ENCODE assay signal across 15 mouse cellular contexts in genomic region chr8:125413001-125413909, GRCm38 (mm10).
DNase-seq lines count a peak whose midpoint lies in the region; ATAC-seq and TF ChIP-seq lines count a peak whose summit lies in the region.
"Had no signal": no experiment of that assay in that cellular context is flagged by ENCODE, and none has a peak within 500 bp of the region (broad histone marks: within the 10 kb centered on the region; RNA-seq: fewer than 3 reads in every experiment).

No protein-coding gene starts in this region.

- H3K4me3 ChIP-seq in heart, embryonic 11.5 days (ENCODE audit: low read depth, low read length) = no peak overlapping the region
- no peak overlapping the region for H3K4me3 ChIP-seq in liver, embryonic 11.5 days (ENCODE audit: low read depth, low read length)
- no peak overlapping the region for H3K4me3 ChIP-seq in liver, postnatal 0 days (ENCODE audit: low read depth, low read length)
- no peak overlapping the region for H3K4me3 ChIP-seq in embryonic facial prominence, embryonic 14.5 days (ENCODE audit: low read depth, low read length)
- no peak overlapping the region for H3K4me3 ChIP-seq in midbrain, postnatal 0 days (ENCODE audit: low read depth, low read length)
- H3K4me3 ChIP-seq: erythroblast, embryonic 14.5 days; limb, embryonic 13.5 days; myocyte had no signal

- TF ChIP-seq CTCF in liver, postnatal 0 days (IDR thresholded peaks at IDR 0.05; ENCODE audit: low read depth) = no peak
- no peak for TF ChIP-seq CTCF in midbrain, postnatal 0 days (IDR thresholded peaks at IDR 0.05)

- H3K4me2 ChIP-seq in heart, embryonic 11.5 days = no peak overlapping the region
- H3K4me2 ChIP-seq in liver, embryonic 11.5 days = 0 out of 2 replicates have a peak overlapping the region, but pooled peaks have one; percentile 8
- H3K4me2 ChIP-seq in liver, postnatal 0 days (ENCODE audit: low read depth, low read length) = no peak overlapping the region
- H3K4me2 ChIP-seq in embryonic facial prominence, embryonic 14.5 days (ENCODE audit: low read depth, low read length) = no peak overlapping the region
- no peak overlapping the region for H3K4me2 ChIP-seq in midbrain, postnatal 0 days (ENCODE audit: low read depth, low read length, poor library complexity, severe bottlenecking)
- H3K4me2 ChIP-seq: limb, embryonic 13.5 days had no signal

- no peak for DNase-seq in heart, adult 9 months (ENCODE audit: low spot score in 2 of 2)
- DNase-seq in liver, embryonic 11.5 days (ENCODE audit: low spot score) = no peak
- DNase-seq in liver, postnatal 0 days = no peak
- peak; percentile 23 for DNase-seq in embryonic facial prominence, embryonic 14.5 days (ENCODE audit: low spot score)
- no peak for DNase-seq in midbrain, postnatal 0 days (ENCODE audit: low spot score)
- no peak for DNase-seq in adrenal gland, adult 8-10 months
- DNase-seq in thymus, postnatal 10 days (ENCODE audit: low spot score in 2 of 2) = no peak
- DNase-seq: adrenal gland, postnatal 25 days; cerebellum, adult 11 months; lung, postnatal 10 days; thymus, postnatal 25 days had no signal

- 0 out of 2 replicates have a peak overlapping the region, but pooled peaks have one; percentile 4 for H3K9ac ChIP-seq in heart, embryonic 11.5 days (ENCODE audit: low read depth, low read length)
- no peak overlapping the region for H3K9ac ChIP-seq in liver, embryonic 11.5 days (ENCODE audit: low read depth, low read length)
- no peak overlapping the region for H3K9ac ChIP-seq in liver, postnatal 0 days (replicated peaks)
- H3K9ac ChIP-seq in embryonic facial prominence, embryonic 14.5 days (ENCODE audit: low read depth, low read length) = no peak overlapping the region
- 0 out of 2 replicates have a peak overlapping the region, but pooled peaks have one; percentile 33 for H3K9ac ChIP-seq in midbrain, postnatal 0 days (replicated peaks; ENCODE audit: low read length, poor library complexity, severe bottlenecking)
- H3K9ac ChIP-seq: limb, embryonic 13.5 days had no signal

- H3K4me1 ChIP-seq in heart, embryonic 11.5 days (ENCODE audit: control insufficient read depth, insufficient read depth, low read length) = peaks cover 14% of the 10 kb centered on the region
- H3K4me1 ChIP-seq in liver, embryonic 11.5 days (replicated peaks; ENCODE audit: control insufficient read depth, insufficient read depth, low read length) = peaks cover 5% of the 10 kb centered on the region; the same call in 1 of the 2 replicates
- H3K4me1 ChIP-seq in liver, postnatal 0 days (ENCODE audit: insufficient read depth) = no peaks in the 10 kb centered on the region
- peaks cover 8% of the 10 kb centered on the region; the same call in 1 of the 2 replicates for H3K4me1 ChIP-seq in embryonic facial prominence, embryonic 14.5 days (ENCODE audit: control insufficient read depth, insufficient read depth, low read length)
- no peaks in the 10 kb centered on the region for H3K4me1 ChIP-seq in midbrain, postnatal 0 days (ENCODE audit: insufficient read depth, low read length)

- H3K27ac ChIP-seq in heart, embryonic 11.5 days (ENCODE audit: low read depth, low read length) = peak overlapping the region; percentile 25; the same call in 1 of the 2 replicates
- no peak overlapping the region for H3K27ac ChIP-seq in liver, embryonic 11.5 days (ENCODE audit: low read depth, low read length)
- no peak overlapping the region for H3K27ac ChIP-seq in liver, postnatal 0 days (ENCODE audit: low read depth)
- H3K27ac ChIP-seq in embryonic facial prominence, embryonic 14.5 days (replicated peaks; ENCODE audit: low read depth, low read length) = no peak overlapping the region
- no peak overlapping the region for H3K27ac ChIP-seq in midbrain, postnatal 0 days (ENCODE audit: low read depth, low read length)
- H3K27ac ChIP-seq: limb, embryonic 13.5 days had no signal

- 0 out of 2 replicates have a peak, but pooled peaks cover 2% of the 10 kb centered on the region for H3K36me3 ChIP-seq in heart, embryonic 11.5 days (ENCODE audit: control insufficient read depth, insufficient read depth, low read length)
- no peaks in the 10 kb centered on the region; the same call in 1 of the 2 replicates for H3K36me3 ChIP-seq in liver, embryonic 11.5 days (ENCODE audit: control insufficient read depth, insufficient read depth, low read length)
- no peaks in the 10 kb centered on the region for H3K36me3 ChIP-seq in liver, postnatal 0 days (replicated peaks; ENCODE audit: insufficient read depth, low read length)
- H3K36me3 ChIP-seq in embryonic facial prominence, embryonic 14.5 days (ENCODE audit: control insufficient read depth, insufficient read depth, low read length) = no peaks in the 10 kb centered on the region
- H3K36me3 ChIP-seq in midbrain, postnatal 0 days (ENCODE audit: insufficient read depth, low read length) = no peaks in the 10 kb centered on the region

- H3K27me3 ChIP-seq in heart, embryonic 11.5 days (ENCODE audit: control insufficient read depth, insufficient read depth, low read length) = no peaks in the 10 kb centered on the region
- no peaks in the 10 kb centered on the region for H3K27me3 ChIP-seq in liver, embryonic 11.5 days (replicated peaks; ENCODE audit: control insufficient read depth, insufficient read depth, low read length)
- no peaks in the 10 kb centered on the region for H3K27me3 ChIP-seq in liver, postnatal 0 days (ENCODE audit: insufficient read depth, low read length)
- H3K27me3 ChIP-seq in embryonic facial prominence, embryonic 14.5 days (replicated peaks; ENCODE audit: control insufficient read depth, insufficient read depth, low read length) = no peaks in the 10 kb centered on the region
- no peaks in the 10 kb centered on the region for H3K27me3 ChIP-seq in midbrain, postnatal 0 days (ENCODE audit: insufficient read depth, low read length)
- H3K27me3 ChIP-seq: limb, embryonic 13.5 days had no signal

- no peak for TF ChIP-seq EP300 in liver, postnatal 0 days (IDR thresholded peaks at IDR 0.05; ENCODE audit: low read depth)

- H3K9me3 ChIP-seq in heart, embryonic 11.5 days (replicated peaks; ENCODE audit: control insufficient read depth, low read length) = no peaks in the 10 kb centered on the region
- no peaks in the 10 kb centered on the region for H3K9me3 ChIP-seq in liver, embryonic 11.5 days (ENCODE audit: control insufficient read depth, low read length)
- no peaks in the 10 kb centered on the region for H3K9me3 ChIP-seq in liver, postnatal 0 days (ENCODE audit: low read length)
- no peaks in the 10 kb centered on the region for H3K9me3 ChIP-seq in embryonic facial prominence, embryonic 14.5 days (ENCODE audit: control insufficient read depth, low read length)
- H3K9me3 ChIP-seq in midbrain, postnatal 0 days (ENCODE audit: low read length) = no peaks in the 10 kb centered on the region
- H3K9me3 ChIP-seq: limb, embryonic 13.5 days had no signal

- no peak for ATAC-seq in heart, embryonic 11.5 days (replicated peaks; ENCODE audit: insufficient number of reproducible peaks, low FRiP score, low TSS enrichment)
- no peak for ATAC-seq in liver, embryonic 11.5 days (replicated peaks; ENCODE audit: low FRiP score)
- ATAC-seq in liver, postnatal 0 days = no peak
- ATAC-seq in embryonic facial prominence, embryonic 14.5 days (ENCODE audit: low read depth) = no peak
- no peak for ATAC-seq in midbrain, postnatal 0 days (ENCODE audit: low FRiP score)

- 17% methylated on average over 13 of the region's 13 CpGs for WGBS in heart, embryonic 11.5 days (ENCODE audit: insufficient replicate concordance)
- 27% methylated on average over 13 of the region's 13 CpGs for WGBS in liver, embryonic 11.5 days
- WGBS in liver, postnatal 0 days (ENCODE audit: insufficient replicate concordance) = 39% methylated on average over 13 of the region's 13 CpGs
- WGBS in embryonic facial prominence, embryonic 14.5 days = 17% methylated on average over 13 of the region's 13 CpGs
- 15% methylated on average over 13 of the region's 13 CpGs for WGBS in midbrain, postnatal 0 days

Comparison
In these comparisons a context has a peak if more than half of its experiments do, and no peak if none do; other contexts are left out.
1. H3K9ac ChIP-seq: peak in heart, embryonic 11.5 days (single experiment) and midbrain, postnatal 0 days (single experiment); none in liver, embryonic 11.5 days (single experiment), liver, postnatal 0 days (single experiment) and embryonic facial prominence, embryonic 14.5 days (single experiment).